Mouse (Mus musculus) lung, embryonic 14.5 days (tissue): ENCODE measurements around the gene Gm20425. TPM values are rescaled to one million over a fixed set of nuclear protein-coding genes. Genes with fewer than 3 reads are reported as not detected.
A peak's percentile ranks its signal among the peaks of the same experiment; 100 is the strongest.

Source experiments
- ATAC-seq: fragments of 200-750 bp; cut with Nextera tagmentation; 2 replicates; pipeline ENCODE4 v1.8.0; 2017; ENCODE audit warnings: mild to moderate bottlenecking, moderate TSS enrichment, moderate library complexity; ENCODE audit not compliant: insufficient read depth
- DNase-seq: peaks from one replicate; pipeline ENCODE4 v3.0.0-alpha.2; 2015
- H3K27ac ChIP-seq: fragments of 300-500 bp; sonication (generic); 2 replicates; pipeline ENCODE4 v1.5.1; 2014; ENCODE audit warnings: low read depth, mild to moderate bottlenecking, moderate library complexity
- H3K27me3 ChIP-seq: fragments of 300-500 bp; sonication (generic); 2 replicates; pipeline ENCODE4 v1.6.1; 2014; ENCODE audit warnings: low read length, control low read depth; ENCODE audit not compliant: insufficient read depth
- H3K36me3 ChIP-seq: fragments of 300-500 bp; sonication (generic); 2 replicates; pipeline ENCODE4 v1.6.1; 2014; ENCODE audit warnings: control low read depth; ENCODE audit not compliant: insufficient read depth
- H3K4me1 ChIP-seq: fragments of 300-500 bp; sonication (generic); 2 replicates; pipeline ENCODE4 v1.6.1; 2014; ENCODE audit warnings: antibody characterized with exemption, control low read depth; ENCODE audit not compliant: insufficient read depth
- H3K4me2 ChIP-seq: fragments of 300-500 bp; sonication (generic); 2 replicates; pipeline ENCODE4 v1.6.1; 2014; ENCODE audit warnings: mild to moderate bottlenecking
- H3K4me3 ChIP-seq: fragments of 300-500 bp; sonication (generic); 2 replicates; pipeline ENCODE4 v1.5.1; 2014; ENCODE audit warnings: low read depth, low read length
- H3K9ac ChIP-seq: fragments of 300-500 bp; sonication (generic); 2 replicates; pipeline ENCODE4 v1.6.1; 2014
- H3K9me3 ChIP-seq: fragments of 300-500 bp; sonication (generic); 2 replicates; pipeline ENCODE4 v1.6.1; 2016; ENCODE audit warnings: low read depth, low read length, control low read depth
- CTCF ChIP-seq: IDR thresholded peaks from 2 replicates; pipeline ENCODE4 v1.5.1; 2016; ENCODE audit warnings: antibody characterized with exemption, low read depth
- WGBS: fragments of 180-500 bp; shearing (Covaris S2); extraction: QIAGEN DNeasy Blood & Tissue Kit; methylation state at CpG from one replicate; pipeline ENCODE4 v1.1.7; 2014; 5-methylcytosine and 5-hydroxymethylcytosine counted together
- polyA plus RNA-seq: library from polyadenylated mRNA; unstranded; fragments of >200 nt; fragmentation: Nextera tagmentation; extraction: Ambion mirVana; gene quantifications from 2 replicates; pipeline ENCODE4 v1.2.1, GENCODE M21; 2014

The Gm20425 gene
- polyA plus RNA-seq, 1 experiment from 2014 or later = not detected

DNA sequence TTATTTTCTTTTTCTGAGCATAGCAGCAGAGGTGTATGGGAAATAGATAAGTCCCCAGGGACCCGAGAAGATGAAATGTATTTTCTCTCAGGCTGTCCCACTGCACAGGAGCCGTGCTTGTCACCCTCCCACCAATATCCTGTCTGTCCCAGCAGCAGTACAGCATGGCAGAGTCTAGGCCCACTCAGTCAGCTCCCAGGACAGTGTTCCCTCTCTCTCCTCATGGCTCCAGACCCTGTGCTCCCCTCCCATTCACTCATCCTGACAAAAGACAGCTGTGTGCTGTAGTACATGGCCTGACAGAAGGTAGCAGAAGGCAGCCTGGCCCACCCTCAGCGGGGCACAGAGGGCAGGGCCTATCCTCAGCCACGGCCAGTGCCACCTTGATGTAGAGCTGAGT is 86.2 kb downstream of the Gm20425 start:
- Histone ChIP-seq H3K27me3 (no peaks in the 10 kb centered on the region), H3K4me1 (no peaks in the 10 kb centered on the region), H3K4me2 (no peak overlapping the region), H3K27ac (no peak overlapping the region), H3K36me3 (no peaks in the 10 kb centered on the region), H3K9ac (no peak overlapping the region), H3K4me3 (no peak overlapping the region), H3K9me3 (no peaks in the 10 kb centered on the region)
- 0 out of 2 replicates have a peak, but pooled peaks have one; percentile 52 for ATAC-seq
- 40% methylated on average over 4 of the region's 4 CpGs for WGBS
- no peak for DNase-seq
- no peak for TF ChIP-seq CTCF

DNA sequence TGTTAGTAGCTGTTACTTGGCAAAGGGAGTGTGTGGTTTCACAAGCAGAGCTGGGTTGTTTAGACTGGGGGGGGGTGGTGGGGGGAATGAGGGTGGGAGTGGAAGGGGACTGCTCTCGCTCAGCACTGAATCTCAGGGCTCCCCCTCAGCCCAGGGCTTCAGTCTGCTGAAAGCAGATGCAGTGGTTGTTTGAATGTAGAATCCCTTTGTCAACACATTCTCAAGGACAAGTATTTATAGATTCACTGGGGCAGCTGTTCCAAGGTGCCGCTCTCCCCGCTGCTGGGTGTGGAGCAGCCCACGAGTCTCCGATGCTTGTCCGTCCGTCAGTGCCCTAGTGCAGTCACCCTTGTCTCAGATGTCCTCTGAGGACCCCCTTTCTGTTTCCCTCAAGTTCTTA is 88.8 kb downstream of the Gm20425 start:
- H3K27ac ChIP-seq = no peak overlapping the region
- no peaks in the 10 kb centered on the region for H3K27me3 ChIP-seq
- WGBS = 84% methylated on average over 7 of the region's 7 CpGs
- H3K36me3 ChIP-seq = no peaks in the 10 kb centered on the region
- ATAC-seq (no peak), DNase-seq (no peak)
- no peak for TF ChIP-seq CTCF
- H3K4me3 ChIP-seq = no peak overlapping the region
- no peak overlapping the region for H3K9ac ChIP-seq
- H3K4me1 ChIP-seq = no peaks in the 10 kb centered on the region
- H3K9me3 ChIP-seq = no peaks in the 10 kb centered on the region
- H3K4me2 ChIP-seq = no peak overlapping the region

DNA sequence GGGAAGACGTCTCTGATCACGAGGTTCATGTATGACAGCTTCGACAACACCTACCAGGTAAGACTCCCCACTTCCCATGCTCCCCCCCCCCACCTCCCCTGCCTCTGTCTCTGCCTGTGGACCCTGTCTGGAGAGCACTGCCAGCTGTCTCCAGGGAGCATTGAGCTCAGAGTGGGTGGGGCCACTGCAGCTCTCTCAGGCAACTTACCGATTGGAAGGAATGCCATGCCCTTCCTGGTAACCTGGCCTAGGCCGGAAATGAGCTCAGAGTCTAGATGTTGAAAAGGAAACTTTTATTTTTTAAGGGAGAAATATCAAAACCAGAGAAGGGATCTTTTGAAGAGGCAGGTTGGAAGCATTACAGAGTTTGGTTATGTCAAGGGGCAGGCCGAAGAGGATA is 89.7 kb downstream of the Gm20425 start:
- Histone ChIP-seq H3K4me1 (no peaks in the 10 kb centered on the region), H3K36me3 (no peaks in the 10 kb centered on the region), H3K9me3 (no peaks in the 10 kb centered on the region), H3K9ac (no peak overlapping the region), H3K4me3 (no peak overlapping the region), H3K4me2 (no peak overlapping the region), H3K27ac (no peak overlapping the region), H3K27me3 (no peaks in the 10 kb centered on the region)
- WGBS = 78% methylated on average over 6 of the region's 6 CpGs
- TF ChIP-seq CTCF = no peak
- no peak for ATAC-seq
- no peak for DNase-seq

Other genes with a start within 250 kb of the Gm20425 start
- 15.1 and 15.4 TPM in 2 replicates for gene Slco2a1, start 241.6 kb downstream of the Gm20425 start, polyA plus RNA-seq
- 1.5 and 1.8 TPM in 2 replicates for gene Rab6b, start 118.5 kb downstream of the Gm20425 start, polyA plus RNA-seq
- gene Srprb, start 28.2 kb downstream of the Gm20425 start, polyA plus RNA-seq = 63.5 and 68.2 TPM in 2 replicates
- gene Trf, start 137 bp upstream of the Gm20425 start, polyA plus RNA-seq = 35.5 and 44.6 TPM in 2 replicates
- gene 1300017J02Rik, start 74.8 kb upstream of the Gm20425 start, polyA plus RNA-seq = 0.51 and 0.78 TPM in 2 replicates
- 96.5 and 103 TPM in 2 replicates for gene Topbp1, start 74.9 kb upstream of the Gm20425 start, polyA plus RNA-seq
- gene Cdv3, start 135.5 kb upstream of the Gm20425 start, polyA plus RNA-seq = 92.0 and 93.4 TPM in 2 replicates